Mouse (Mus musculus) cortical plate, adult 2 months (tissue): ENCODE data around the gene Vmn1r119. TPM values are rescaled to one million over a fixed set of nuclear protein-coding genes. Genes with fewer than 3 reads are reported as not detected.
"Not testable (repeated sequence)": the region's sequence is repeated elsewhere in the genome, so short reads cannot be mapped to it uniquely, and the experiment has no call there.

Source experiments
- H3K27ac ChIP-seq: fragments of 200-500 bp; 2 replicates; pipeline ENCODE4 v1.5.1; 2012; ENCODE audit warnings: low read length, control low read depth, inconsistent platforms; ENCODE audit not compliant: insufficient read depth
- H3K4me1 ChIP-seq: fragments of 200-500 bp; 2 replicates; pipeline ENCODE4 v1.6.1; 2011; ENCODE audit warnings: low read length; ENCODE audit not compliant: control insufficient read depth, insufficient read depth
- H3K4me3 ChIP-seq: fragments of 200-500 bp; 2 replicates; pipeline ENCODE4 v1.5.1; 2011; ENCODE audit warnings: mild to moderate bottlenecking, low read length, control low read depth; ENCODE audit not compliant: insufficient read depth
- polyA plus RNA-seq: library from polyadenylated mRNA; depleted of rRNA; stranded (reverse); fragments of >200 nt; gene quantifications from 2 replicates; pipeline ENCODE4 v1.2.3, GENCODE M21; 2012; rRNA removed

Gene Vmn1r119
- not detected in 2 replicates for polyA plus RNA-seq

- H3K4me1 ChIP-seq, H3K27ac ChIP-seq, H3K4me3 ChIP-seq: not testable (repeated sequence)
Measured at GRCm38 (mm10) chr7:21012355-21012754, at the start of gene Vmn1r119. Gene Vmn1r119, minus strand, starts transcription at chr7:21012455.

- not testable (repeated sequence) for H3K4me1 ChIP-seq, H3K27ac ChIP-seq, H3K4me3 ChIP-seq
Measured at GRCm38 (mm10) chr7:21053684-21054083, 41.4 kb upstream of the Vmn1r119 start, which contains the start of gene Vmn1r120. Gene Vmn1r120, minus strand, starts transcription at chr7:21053784.

Other genes with a start within 250 kb of the Vmn1r119 start
- gene Vmn1r112, start 241.3 kb downstream of the Vmn1r119 start, polyA plus RNA-seq = not detected in 2 replicates
- gene Vmn1r113, start 225.2 kb downstream of the Vmn1r119 start, polyA plus RNA-seq = not detected in 2 replicates
- not detected in 2 replicates for gene Vmn1r114, start 200.3 kb downstream of the Vmn1r119 start, polyA plus RNA-seq
- gene Vmn1r115, start 167.5 kb downstream of the Vmn1r119 start, polyA plus RNA-seq = not detected in 2 replicates
- not detected in 2 replicates for gene Vmn1r116, start 140.2 kb downstream of the Vmn1r119 start, polyA plus RNA-seq
- not detected in 2 replicates for gene Vmn1r117, start 128.3 kb downstream of the Vmn1r119 start, polyA plus RNA-seq
- not detected in 2 replicates for gene Vmn1r118, start 100.1 kb downstream of the Vmn1r119 start, polyA plus RNA-seq
- gene Vmn1r120, start 41.3 kb upstream of the Vmn1r119 start, polyA plus RNA-seq = not detected in 2 replicates
- not detected in 2 replicates for gene Vmn1r121, start 86.1 kb upstream of the Vmn1r119 start, polyA plus RNA-seq
- gene Vmn1r122, start 121.7 kb upstream of the Vmn1r119 start, polyA plus RNA-seq = not detected in 2 replicates
- gene Vmn1r123, start 149.7 kb upstream of the Vmn1r119 start, polyA plus RNA-seq = not detected in 2 replicates
- gene Gm5157, start 178.0 kb upstream of the Vmn1r119 start, polyA plus RNA-seq = not detected in 2 replicates
- gene Vmn1r124, start 248.2 kb upstream of the Vmn1r119 start, polyA plus RNA-seq = not detected in 2 replicates